Mouse (Mus musculus) heart, postnatal 0 days (tissue): ENCODE results near the gene Anks3. TPM values are rescaled to one million over a fixed set of nuclear protein-coding genes. Genes with fewer than 3 reads are reported as not detected.

Experiments
- ATAC-seq: fragments of 200-750 bp; cut with Nextera tagmentation; 2 replicates; pipeline ENCODE4 v1.8.0; 2017; ENCODE audit warnings: low read depth, moderate number of reproducible peaks, moderate library complexity; ENCODE audit not compliant: insufficient read depth
- DNase-seq: peaks from one replicate; pipeline ENCODE4 v3.0.0-alpha.2; 2016; ENCODE audit warnings: low spot score
- H3K27ac ChIP-seq: fragments of 300-500 bp; sonication (generic); 2 replicates; pipeline ENCODE4 v1.5.1; 2014; ENCODE audit warnings: low read depth, mild to moderate bottlenecking
- H3K27me3 ChIP-seq: fragments of 300-500 bp; sonication (generic); 2 replicates; pipeline ENCODE4 v1.6.1; 2014; ENCODE audit warnings: low read length, mixed read lengths; ENCODE audit not compliant: control insufficient read depth, insufficient read depth
- H3K36me3 ChIP-seq: fragments of 300-500 bp; sonication (generic); replicated peaks from 2 replicates; pipeline ENCODE4 v1.6.1; 2014; ENCODE audit warnings: low read length, mixed read lengths; ENCODE audit not compliant: control insufficient read depth, insufficient read depth
- H3K4me1 ChIP-seq: fragments of 300-500 bp; sonication (generic); 2 replicates; pipeline ENCODE4 v1.6.1; 2014; ENCODE audit warnings: antibody characterized with exemption; ENCODE audit not compliant: control insufficient read depth, insufficient read depth
- H3K4me2 ChIP-seq: fragments of 300-500 bp; sonication (generic); 2 replicates; pipeline ENCODE4 v1.6.1; 2014; ENCODE audit warnings: low read depth, mild to moderate bottlenecking, low read length, moderate library complexity
- H3K4me3 ChIP-seq: fragments of 300-500 bp; sonication (generic); 2 replicates; pipeline ENCODE4 v1.5.1; 2014; ENCODE audit warnings: low read depth, low read length
- H3K9ac ChIP-seq: fragments of 300-500 bp; sonication (generic); replicated peaks from 2 replicates; pipeline ENCODE4 v1.6.1; 2014; ENCODE audit warnings: low read depth, low read length, mixed read lengths
- H3K9me3 ChIP-seq: fragments of 300-500 bp; sonication (generic); replicated peaks from 2 replicates; pipeline ENCODE4 v1.6.1; 2016; ENCODE audit warnings: low read length; ENCODE audit not compliant: control insufficient read depth
- CTCF ChIP-seq: IDR thresholded peaks from 2 replicates; pipeline ENCODE4 v1.5.1; 2016; ENCODE audit warnings: antibody characterized with exemption, control low read depth, low read depth
- EP300 ChIP-seq: IDR thresholded peaks from 2 replicates; pipeline ENCODE4 v1.6.1; 2016; ENCODE audit warnings: antibody characterized with exemption, low read depth
- WGBS: fragments of 180-500 bp; shearing (Covaris S2); extraction: QIAGEN DNeasy Blood & Tissue Kit; methylation state at CpG from one replicate; pipeline ENCODE4 v1.1.7; 2014; 5-methylcytosine and 5-hydroxymethylcytosine counted together
- polyA plus RNA-seq: library from polyadenylated mRNA; unstranded; fragments of >200 nt; fragmentation: Nextera tagmentation; extraction: Ambion mirVana; gene quantifications from 2 replicates; pipeline ENCODE4 v1.2.1, GENCODE M21; 2015
- total RNA-seq: library from RNA; depleted of rRNA; stranded (reverse); fragments of >200 nt; gene quantifications from 2 replicates; pipeline ENCODE4 v1.2.3, GENCODE M21; 2014; ENCODE audit warnings: low replicate concordance

Gene Anks3
- total and polyA plus RNA-seq, 2 experiments from 2014 or later: 21.2 to 22.7 TPM

DNA sequence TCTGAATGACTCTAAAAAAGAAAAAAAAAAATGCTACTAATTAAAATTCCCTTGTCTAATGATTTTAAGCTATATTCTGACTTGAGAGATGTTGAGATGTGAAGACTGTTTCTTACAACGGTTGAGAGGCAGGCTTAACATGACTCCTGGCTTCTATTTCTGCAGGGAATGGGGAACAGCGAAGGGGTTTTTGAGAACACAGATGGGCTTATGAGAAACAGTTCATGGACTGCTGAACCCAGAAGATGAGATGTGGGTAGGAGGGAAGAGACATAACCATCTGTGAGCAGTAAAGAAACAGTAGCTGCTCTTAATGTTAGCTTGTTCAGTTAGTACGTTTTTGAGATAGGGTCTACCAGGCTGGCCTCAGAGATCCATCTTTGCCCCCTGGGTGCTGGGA, 7.4 kb downstream of the Anks3 start:
- no peak overlapping the region for H3K4me3 ChIP-seq
- H3K36me3 ChIP-seq: peaks cover 68% of the 10 kb centered on the region
- WGBS: 90% methylated on average over 3 of the region's 3 CpGs
- H3K27ac ChIP-seq: no peak overlapping the region
- DNase-seq (no peak), ATAC-seq (no peak)
- H3K4me1 ChIP-seq: no peaks in the 10 kb centered on the region
- H3K4me2 ChIP-seq: no peak overlapping the region
- no peaks in the 10 kb centered on the region for H3K9me3 ChIP-seq
- H3K27me3 ChIP-seq: no peaks in the 10 kb centered on the region
- TF ChIP-seq CTCF (no peak), EP300 (no peak)
- H3K9ac ChIP-seq: no peak overlapping the region

DNA sequence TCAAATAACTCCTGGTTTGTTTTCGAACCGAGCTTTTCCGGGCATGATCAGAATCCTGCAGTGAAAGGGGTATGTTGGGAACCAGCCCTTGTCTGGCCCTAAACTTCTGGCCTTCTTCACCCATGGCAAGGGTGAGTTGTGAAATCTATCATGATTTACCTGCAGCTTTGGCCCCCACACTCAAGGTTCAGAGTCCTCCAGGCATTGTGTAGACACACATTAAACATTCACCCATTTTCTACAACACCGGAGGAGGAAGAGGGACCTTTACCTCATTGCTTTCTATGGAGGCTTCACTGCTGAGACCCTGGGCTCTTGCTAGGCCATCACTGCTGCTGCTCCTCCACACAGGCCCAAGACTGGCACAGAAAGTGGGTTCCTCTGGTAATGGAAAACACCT, 16.6 kb downstream of the Anks3 start:
- ATAC-seq (no peak), DNase-seq (no peak)
- no peak overlapping the region for H3K4me3 ChIP-seq
- 87% methylated on average over 4 of the region's 4 CpGs for WGBS
- peaks cover 84% of the 10 kb centered on the region for H3K36me3 ChIP-seq
- H3K27me3 ChIP-seq: no peaks in the 10 kb centered on the region
- H3K4me2 ChIP-seq: no peak overlapping the region
- no peaks in the 10 kb centered on the region for H3K9me3 ChIP-seq
- no peaks in the 10 kb centered on the region for H3K4me1 ChIP-seq
- H3K27ac ChIP-seq: no peak overlapping the region
- H3K9ac ChIP-seq: no peak overlapping the region
- TF ChIP-seq CTCF: no peak
- TF ChIP-seq EP300: no peak

- Histone ChIP-seq H3K27me3 (no peaks in the 10 kb centered on the region), H3K36me3 (peaks cover 84% of the 10 kb centered on the region), H3K9me3 (no peaks in the 10 kb centered on the region), H3K4me1 (no peaks in the 10 kb centered on the region), H3K4me3 (no peak overlapping the region), H3K4me2 (no peak overlapping the region), H3K27ac (no peak overlapping the region), H3K9ac (no peak overlapping the region)
- 88% methylated on average over 3 of the region's 3 CpGs for WGBS
- ATAC-seq (no peak), DNase-seq (no peak)
- TF ChIP-seq CTCF (no peak), EP300 (no peak)
These were observed 17.9 kb downstream of the Anks3 start for GRCm38 (mm10) chr16:4946155-4946554.

GRCm38 (mm10) chr16:4945415-4945814, 18.6 kb downstream of the Anks3 start:
- Histone ChIP-seq H3K9me3 (no peaks in the 10 kb centered on the region), H3K4me3 (no peak overlapping the region), H3K4me2 (no peak overlapping the region), H3K4me1 (no peaks in the 10 kb centered on the region), H3K9ac (no peak overlapping the region), H3K27ac (no peak overlapping the region), H3K36me3 (peaks cover 84% of the 10 kb centered on the region), H3K27me3 (no peaks in the 10 kb centered on the region)
- 61% methylated on average over 4 of the region's 4 CpGs for WGBS
- ATAC-seq (no peak), DNase-seq (no peak)
- TF ChIP-seq EP300 (no peak), CTCF (no peak)

- no peak for DNase-seq
- peaks cover 11% of the 10 kb centered on the region for H3K4me1 ChIP-seq
- ATAC-seq: no peak
- no peaks in the 10 kb centered on the region for H3K9me3 ChIP-seq
- no peak overlapping the region for H3K4me2 ChIP-seq
- no peak overlapping the region for H3K27ac ChIP-seq
- 93% methylated on average over 3 of the region's 3 CpGs for WGBS
- H3K27me3 ChIP-seq: no peaks in the 10 kb centered on the region
- TF ChIP-seq CTCF (no peak), EP300 (no peak)
- H3K9ac ChIP-seq: no peak overlapping the region
- H3K4me3 ChIP-seq: no peak overlapping the region
- peaks cover 74% of the 10 kb centered on the region for H3K36me3 ChIP-seq
These were observed 20.6 kb downstream of the Anks3 start for GRCm38 (mm10) chr16:4943431-4943830.

DNA sequence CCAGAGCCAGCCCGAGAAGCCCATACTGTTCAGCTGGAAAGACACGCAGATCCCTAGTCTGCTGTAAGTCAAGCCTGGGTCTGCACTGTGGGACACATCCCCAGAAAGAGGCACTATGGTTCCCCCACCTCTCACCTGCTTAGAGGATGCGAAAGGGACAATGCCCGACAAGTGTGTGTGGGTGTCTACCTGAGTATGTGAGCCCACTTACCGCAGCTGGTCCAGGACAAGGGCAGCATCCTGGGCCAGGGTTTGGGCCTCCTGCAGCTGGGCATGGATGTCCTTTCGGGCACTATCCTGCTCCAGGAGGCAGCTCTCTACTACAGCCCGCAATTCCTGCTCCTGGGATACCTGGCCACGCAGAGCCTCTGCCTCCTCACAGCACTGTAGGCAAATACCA, 21.1 kb downstream of the Anks3 start:
- Histone ChIP-seq H3K4me1 (peaks cover 11% of the 10 kb centered on the region), H3K4me3 (no peak overlapping the region), H3K27ac (no peak overlapping the region), H3K4me2 (no peak overlapping the region), H3K27me3 (no peaks in the 10 kb centered on the region), H3K9ac (no peak overlapping the region), H3K9me3 (no peaks in the 10 kb centered on the region), H3K36me3 (peaks cover 69% of the 10 kb centered on the region)
- ATAC-seq (no peak), DNase-seq (no peak)
- WGBS: 95% methylated on average over 8 of the region's 8 CpGs
- TF ChIP-seq EP300 (no peak), CTCF (no peak)
